Mouse (Mus musculus) limb, embryonic 10.5 days (tissue): ENCODE measurements at regions not wholly inside any gene's neighbourhood (a gene's known extent, or its start where the extent isn't known, plus 50 kb on each side); places are given as distances from the start of the nearest gene placed in this dataset.

Experiments used
- DNase-seq: peaks from one replicate; pipeline ENCODE4 v3.0.0-alpha.2; 2017; ENCODE audit warnings: low spot score
- H3K27ac ChIP-seq: fragments of 300-500 bp; sonication (generic); 2 replicates; pipeline ENCODE4 v1.5.1; 2016; ENCODE audit warnings: mild to moderate bottlenecking
- H3K27me3 ChIP-seq: fragments of 300-500 bp; sonication (generic); 2 replicates; pipeline ENCODE4 v1.6.1; 2016; ENCODE audit warnings: low read depth, mild to moderate bottlenecking; ENCODE audit not compliant: poor library complexity, severe bottlenecking
- H3K36me3 ChIP-seq: fragments of 300-500 bp; sonication (generic); 2 replicates; pipeline ENCODE4 v1.6.1; 2016; ENCODE audit warnings: mild to moderate bottlenecking, moderate library complexity
- H3K4me1 ChIP-seq: fragments of 300-500 bp; sonication (generic); 2 replicates; pipeline ENCODE4 v1.6.1; 2016
- H3K4me3 ChIP-seq: fragments of 300-500 bp; sonication (generic); 2 replicates; pipeline ENCODE4 v1.5.1; 2016; ENCODE audit warnings: mild to moderate bottlenecking, moderate library complexity
- H3K9me3 ChIP-seq: fragments of 300-500 bp; sonication (generic); replicated peaks from 2 replicates; pipeline ENCODE4 v1.6.1; 2016; ENCODE audit warnings: mild to moderate bottlenecking
- WGBS: fragments of 180-500 bp; shearing (Covaris S2); methylation state at CpG from one replicate; pipeline ENCODE4 v1.1.7; 2016; 5-methylcytosine and 5-hydroxymethylcytosine counted together

GRCm38 (mm10) chr16:49965528-49966250 is 165.4 kb downstream of the Cd47 start:
- Histone ChIP-seq H3K27me3 (no peaks in the 10 kb centered on the region), H3K36me3 (no peaks in the 10 kb centered on the region), H3K4me3 (no peak overlapping the region), H3K27ac (no peak overlapping the region), H3K9me3 (no peaks in the 10 kb centered on the region), H3K4me1 (peaks cover 9% of the 10 kb centered on the region)
- DNase-seq: no peak
- 58% methylated on average over 7 of the region's 7 CpGs for WGBS

GRCm38 (mm10) chr16:49966251-49966588 is 165.9 kb downstream of the Cd47 start:
- no peak overlapping the region for H3K27ac ChIP-seq
- no peaks in the 10 kb centered on the region for H3K36me3 ChIP-seq
- no peak overlapping the region for H3K4me3 ChIP-seq
- H3K27me3 ChIP-seq: no peaks in the 10 kb centered on the region
- no peak for DNase-seq
- 52% methylated on average over 2 of the region's 2 CpGs for WGBS
- peaks cover 9% of the 10 kb centered on the region for H3K4me1 ChIP-seq
- no peaks in the 10 kb centered on the region for H3K9me3 ChIP-seq

- WGBS: 91% methylated on average over 7 of the region's 7 CpGs
- Histone ChIP-seq H3K27me3 (no peaks in the 10 kb centered on the region), H3K4me3 (no peak overlapping the region), H3K36me3 (no peaks in the 10 kb centered on the region), H3K9me3 (no peaks in the 10 kb centered on the region), H3K4me1 (peaks cover 9% of the 10 kb centered on the region), H3K27ac (no peak overlapping the region)
- no peak for DNase-seq
Observed at GRCm38 (mm10) chr16:49967110-49967509, 166.8 kb downstream of the Cd47 start.

- Histone ChIP-seq H3K4me3 (no peak overlapping the region), H3K9me3 (no peaks in the 10 kb centered on the region), H3K27ac (no peak overlapping the region), H3K36me3 (no peaks in the 10 kb centered on the region), H3K27me3 (no peaks in the 10 kb centered on the region), H3K4me1 (peaks cover 9% of the 10 kb centered on the region)
- WGBS: 86% methylated on average over 4 of the region's 4 CpGs
- no peak for DNase-seq
Observed at GRCm38 (mm10) chr16:49968291-49968870, 168.0 kb downstream of the Cd47 start.

GRCm38 (mm10) chr16:49969035-49969434 is 168.7 kb downstream of the Cd47 start:
- H3K9me3 ChIP-seq: no peaks in the 10 kb centered on the region
- H3K36me3 ChIP-seq: no peaks in the 10 kb centered on the region
- H3K27me3 ChIP-seq: no peaks in the 10 kb centered on the region
- WGBS: 92% methylated on average over 4 of the region's 4 CpGs
- no peak for DNase-seq
- no peak overlapping the region for H3K4me3 ChIP-seq
- H3K4me1 ChIP-seq: peaks cover 9% of the 10 kb centered on the region
- H3K27ac ChIP-seq: no peak overlapping the region

GRCm38 (mm10) chr16:49969693-49970296 is 169.5 kb downstream of the Cd47 start:
- 97% methylated on average over 2 of the region's 2 CpGs for WGBS
- H3K27me3 ChIP-seq: no peaks in the 10 kb centered on the region
- no peak overlapping the region for H3K4me3 ChIP-seq
- no peaks in the 10 kb centered on the region for H3K9me3 ChIP-seq
- no peaks in the 10 kb centered on the region for H3K36me3 ChIP-seq
- peaks cover 4% of the 10 kb centered on the region; the same call in 1 of the 2 replicates for H3K4me1 ChIP-seq
- no peak overlapping the region for H3K27ac ChIP-seq
- no peak for DNase-seq

GRCm38 (mm10) chr16:49970297-49970804 is 170.0 kb downstream of the Cd47 start:
- no peaks in the 10 kb centered on the region for H3K9me3 ChIP-seq
- no peak for DNase-seq
- no peak overlapping the region for H3K27ac ChIP-seq
- H3K4me1 ChIP-seq: peaks cover 5% of the 10 kb centered on the region; the same call in 1 of the 2 replicates
- no peaks in the 10 kb centered on the region for H3K36me3 ChIP-seq
- no peaks in the 10 kb centered on the region for H3K27me3 ChIP-seq
- WGBS: 85% methylated on average over 2 of the region's 2 CpGs
- H3K4me3 ChIP-seq: no peak overlapping the region

GRCm38 (mm10) chr16:49971141-49971555 is 170.8 kb downstream of the Cd47 start:
- DNase-seq: no peak
- Histone ChIP-seq H3K4me3 (no peak overlapping the region), H3K9me3 (no peaks in the 10 kb centered on the region), H3K27ac (no peak overlapping the region), H3K4me1 (0 out of 2 replicates have a peak, but pooled peaks cover 3% of the 10 kb centered on the region), H3K27me3 (no peaks in the 10 kb centered on the region), H3K36me3 (no peaks in the 10 kb centered on the region)
- WGBS: 86% methylated on average over 3 of the region's 3 CpGs

- DNase-seq: no peak
- Histone ChIP-seq H3K27ac (no peak overlapping the region), H3K27me3 (no peaks in the 10 kb centered on the region), H3K4me1 (0 out of 2 replicates have a peak, but pooled peaks cover 5% of the 10 kb centered on the region), H3K9me3 (no peaks in the 10 kb centered on the region), H3K36me3 (no peaks in the 10 kb centered on the region), H3K4me3 (no peak overlapping the region)
- WGBS: 94% methylated on average over 2 of the region's 2 CpGs
Observed at GRCm38 (mm10) chr16:49977276-49977675, 176.9 kb downstream of the Cd47 start.

GRCm38 (mm10) chr16:49979426-49979940 is 179.2 kb downstream of the Cd47 start:
- H3K4me1 ChIP-seq: 0 out of 2 replicates have a peak, but pooled peaks cover 5% of the 10 kb centered on the region
- no peak overlapping the region for H3K27ac ChIP-seq
- H3K27me3 ChIP-seq: no peaks in the 10 kb centered on the region
- no peak for DNase-seq
- no peaks in the 10 kb centered on the region for H3K9me3 ChIP-seq
- H3K36me3 ChIP-seq: no peaks in the 10 kb centered on the region
- WGBS: 92% methylated on average over 4 of the region's 4 CpGs
- no peak overlapping the region for H3K4me3 ChIP-seq

- 0 out of 2 replicates have a peak, but pooled peaks cover 7% of the 10 kb centered on the region for H3K4me1 ChIP-seq
- H3K27me3 ChIP-seq: no peaks in the 10 kb centered on the region
- H3K9me3 ChIP-seq: no peaks in the 10 kb centered on the region
- H3K27ac ChIP-seq: no peak overlapping the region
- 59% methylated on average over 10 of the region's 10 CpGs for WGBS
- no peaks in the 10 kb centered on the region for H3K36me3 ChIP-seq
- DNase-seq: no peak
- no peak overlapping the region for H3K4me3 ChIP-seq
Observed at GRCm38 (mm10) chr16:49980178-49980646, 179.9 kb downstream of the Cd47 start.

GRCm38 (mm10) chr16:49982180-49982579 is 181.8 kb downstream of the Cd47 start:
- DNase-seq: no peak
- WGBS: 80% methylated on average over 4 of the region's 4 CpGs
- H3K4me1 ChIP-seq: 0 out of 2 replicates have a peak, but pooled peaks cover 7% of the 10 kb centered on the region
- H3K9me3 ChIP-seq: no peaks in the 10 kb centered on the region
- H3K27ac ChIP-seq: no peak overlapping the region
- no peaks in the 10 kb centered on the region for H3K27me3 ChIP-seq
- H3K36me3 ChIP-seq: no peaks in the 10 kb centered on the region
- no peak overlapping the region for H3K4me3 ChIP-seq
